Mouse (Mus musculus) embryo, embryonic 11 days (tissue): ENCODE data around the gene Tmem151b.
A peak's percentile ranks its signal among the peaks of the same experiment; 100 is the strongest.

Source experiments
- DNase-seq: peaks from one replicate; pipeline ENCODE4 v3.0.0-alpha.2; 2015

The Tmem151b gene

GRCm38 (mm10) chr17:45582715-45583355, 33.4 kb upstream of the Tmem151b start:
- DNase-seq = no peak

DNA sequence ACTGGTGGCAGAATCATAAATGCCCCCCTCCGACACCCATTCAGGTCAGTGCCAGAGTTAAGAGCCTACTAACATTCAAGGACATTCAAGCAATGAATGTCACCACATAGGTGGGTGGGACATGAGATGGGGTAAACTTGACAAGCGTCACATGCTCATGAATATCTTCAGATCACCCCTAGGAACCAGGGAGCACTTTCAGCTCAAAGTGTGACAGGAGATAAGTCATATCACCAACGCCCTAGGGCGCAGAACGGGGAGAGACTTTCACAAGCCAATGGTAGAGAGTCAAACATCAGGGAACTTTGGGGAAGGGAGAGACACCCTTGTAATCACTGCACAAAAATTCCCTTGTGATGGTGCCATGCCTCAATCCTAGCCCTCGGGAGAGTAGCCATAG, 32.7 kb upstream of the Tmem151b start:
- DNase-seq = no peak

GRCm38 (mm10) chr17:45581567-45581983, 32.1 kb upstream of the Tmem151b start:
- peak; percentile 77 for DNase-seq

- peak; percentile 28 for DNase-seq
Measured at GRCm38 (mm10) chr17:45580958-45581477, 31.5 kb upstream of the Tmem151b start.

- no peak for DNase-seq
Measured at GRCm38 (mm10) chr17:45579554-45579953, 30.1 kb upstream of the Tmem151b start.

DNA sequence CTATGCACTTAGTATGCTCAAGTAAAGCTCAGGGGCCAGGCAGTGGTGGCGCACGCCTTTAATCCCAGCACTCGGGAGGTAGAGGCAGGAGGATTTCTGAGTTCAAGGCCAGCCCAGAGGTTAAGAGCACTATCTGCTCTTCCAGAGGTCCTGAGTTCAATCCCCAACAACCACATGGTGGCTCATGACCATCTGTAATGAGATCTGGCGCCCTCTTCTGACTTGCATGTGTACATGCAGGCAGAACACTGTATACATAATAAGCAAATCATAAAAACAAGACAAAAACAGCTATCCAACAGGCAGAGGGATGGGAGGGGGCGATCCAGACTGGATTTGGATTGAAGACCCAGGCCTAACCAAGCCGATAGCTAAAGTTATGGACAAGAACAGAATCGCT, 29.4 kb upstream of the Tmem151b start:
- peak; percentile 56 for DNase-seq

GRCm38 (mm10) chr17:45578242-45578641, 28.8 kb upstream of the Tmem151b start:
- no peak for DNase-seq

GRCm38 (mm10) chr17:45575123-45575897, 25.8 kb upstream of the Tmem151b start:
- no peak for DNase-seq

GRCm38 (mm10) chr17:45574129-45574761, 24.8 kb upstream of the Tmem151b start:
- peak; percentile 67 for DNase-seq

GRCm38 (mm10) chr17:45573780-45574123, 24.3 kb upstream of the Tmem151b start:
- peak; percentile 95 for DNase-seq

- peak; percentile 99 for DNase-seq
Measured at GRCm38 (mm10) chr17:45573087-45573779, 23.8 kb upstream of the Tmem151b start, which contains the start of gene Hsp90ab1. Gene Hsp90ab1, minus strand, starts transcription at chr17:45573271.

- DNase-seq = peak; percentile 92
Measured at GRCm38 (mm10) chr17:45572103-45573086, 22.9 kb upstream of the Tmem151b start.

GRCm38 (mm10) chr17:45569999-45570398, 20.5 kb upstream of the Tmem151b start:
- no peak for DNase-seq

DNA sequence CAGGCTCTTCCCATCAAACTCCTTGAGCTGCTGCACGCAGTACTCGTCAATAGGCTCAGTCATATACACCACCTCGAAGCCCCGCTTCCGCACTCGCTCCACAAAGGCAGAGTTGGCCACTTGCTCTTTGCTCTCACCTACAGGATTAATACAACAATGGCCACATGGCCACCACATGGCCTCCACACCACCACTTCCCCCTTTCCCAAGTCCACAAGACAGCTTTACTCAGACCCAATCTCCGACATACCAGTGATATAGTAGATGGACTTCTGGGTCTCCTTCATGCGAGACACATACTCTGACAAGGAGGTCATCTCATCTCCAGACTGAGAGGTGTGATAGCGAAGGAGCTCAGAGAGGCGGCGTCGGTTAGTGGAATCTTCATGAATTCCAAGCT, 19.5 kb upstream of the Tmem151b start:
- DNase-seq = no peak

DNA sequence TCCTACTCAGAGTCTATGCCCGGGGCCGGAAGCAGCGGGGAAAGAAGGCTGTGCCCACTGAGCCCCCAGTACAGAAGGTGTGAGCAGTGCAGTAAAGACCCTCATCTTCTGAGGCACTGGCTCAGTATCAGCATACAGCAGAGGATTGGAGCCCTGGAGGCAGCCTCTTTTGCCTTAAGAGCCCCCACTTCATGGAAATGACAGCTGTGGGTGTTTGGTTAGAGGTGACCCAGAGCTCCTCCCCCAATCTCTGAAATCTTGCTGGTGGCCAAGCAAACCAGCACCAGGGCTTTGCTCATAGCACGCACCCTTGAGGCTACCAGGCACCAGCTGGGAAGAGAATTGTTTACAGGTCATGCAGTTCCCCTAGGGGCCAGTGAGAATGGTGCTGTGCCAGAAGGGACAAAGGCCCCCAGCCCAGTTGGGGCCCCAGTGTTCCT, 17.7 kb upstream of the Tmem151b start:
- peak; percentile 37 for DNase-seq

GRCm38 (mm10) chr17:45566360-45567161, 17.1 kb upstream of the Tmem151b start:
- no peak for DNase-seq

DNA sequence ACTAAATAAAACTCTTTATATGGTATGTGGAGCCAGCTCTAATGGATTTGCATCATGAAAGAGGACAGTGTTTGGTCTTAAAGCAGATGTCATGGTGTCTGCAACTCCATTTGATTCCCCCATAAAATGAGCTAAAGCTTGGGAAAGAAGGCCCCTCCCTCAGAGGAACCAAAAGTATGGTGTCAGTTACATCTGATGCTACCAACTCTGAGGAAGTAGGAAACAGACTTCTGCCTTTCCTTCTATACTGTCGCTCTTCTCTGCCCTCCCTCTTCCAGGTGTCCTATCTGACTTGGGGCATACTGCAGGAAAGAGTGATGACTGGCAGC, 16.5 kb upstream of the Tmem151b start:
- DNase-seq = no peak

DNA sequence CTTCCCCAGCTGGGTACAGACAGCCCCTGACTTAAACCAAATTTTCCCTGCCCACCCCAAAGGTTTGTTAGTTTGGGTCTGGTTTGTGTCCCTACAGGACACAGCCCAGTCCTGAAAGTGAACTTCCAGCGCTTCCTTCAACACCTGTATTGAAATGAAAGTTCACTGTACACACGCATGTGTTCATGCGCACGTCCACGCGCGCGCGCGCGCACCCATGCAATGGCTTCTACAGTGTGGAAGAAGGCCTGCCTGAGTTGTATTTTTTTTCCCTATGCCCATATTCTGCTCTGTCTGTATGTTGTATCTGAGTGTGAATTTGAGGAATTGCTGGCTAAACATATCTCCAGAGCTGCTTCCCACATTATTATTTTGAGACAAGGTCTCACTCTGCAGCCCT, 15.6 kb upstream of the Tmem151b start:
- no peak for DNase-seq

DNA sequence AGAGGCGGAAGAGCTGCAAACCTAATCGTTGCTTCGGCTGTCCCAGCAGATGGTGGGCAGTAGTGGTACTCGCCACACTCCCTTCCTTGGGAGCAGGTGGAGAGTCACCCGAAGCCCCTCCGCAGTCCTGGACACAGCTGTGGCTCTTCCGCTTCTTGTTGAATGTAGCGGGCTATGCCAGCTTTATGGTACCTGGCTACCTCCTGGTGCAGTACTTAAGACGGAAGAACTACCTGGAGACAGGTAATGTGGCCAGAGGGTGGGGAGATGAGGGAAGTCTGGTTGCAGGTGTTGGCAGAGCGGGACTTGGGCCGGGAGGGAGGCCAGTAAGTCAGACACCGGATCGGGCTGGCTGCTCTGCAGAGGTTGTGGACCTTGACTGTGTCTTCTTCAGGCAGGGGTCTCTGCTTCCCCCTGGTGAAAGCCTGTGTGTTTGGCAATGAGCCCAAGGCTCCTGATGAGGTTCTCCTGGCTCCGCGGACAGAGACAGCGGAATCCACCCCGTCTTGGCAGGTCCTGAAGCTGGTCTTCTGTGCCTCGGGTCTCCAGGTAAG, 15.1 kb upstream of the Tmem151b start:
- DNase-seq = no peak

GRCm38 (mm10) chr17:45563655-45564530, 14.4 kb upstream of the Tmem151b start, which contains the start of gene Slc35b2:
Gene Slc35b2, plus strand, starts transcription at chr17:45563874.
- peak; percentile 95 for DNase-seq
